Mouse (Mus musculus): Measurements from ENCODE around the gene Kpna4. TPM values are rescaled to one million over a fixed set of nuclear protein-coding genes. Genes with fewer than 3 reads are reported as not detected.

The Kpna4 gene
- polyA plus RNA-seq, 1 experiment from 2014 or later: 43.3 TPM

DNA sequence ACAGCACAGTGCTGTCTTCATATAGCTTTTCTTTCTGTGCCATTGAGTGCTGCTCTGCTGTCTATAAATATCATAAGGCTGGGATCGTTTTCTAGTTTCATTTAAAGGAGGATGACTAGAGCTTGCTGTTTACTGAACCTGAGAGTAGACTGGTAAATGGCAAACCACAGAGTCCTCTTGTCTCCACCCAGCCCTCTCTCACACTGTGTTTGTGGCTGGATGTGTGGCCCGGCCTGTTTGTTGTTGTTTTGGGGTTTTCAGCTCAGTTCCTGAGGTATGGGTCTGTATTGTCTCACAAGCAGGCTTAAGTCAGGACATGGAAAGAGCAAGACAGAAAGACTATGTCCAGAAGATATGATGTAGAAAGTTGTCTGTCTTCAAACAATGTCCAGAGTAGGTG lies 32.6 kb upstream of the Kpna4 start:
- no peak for TF ChIP-seq CTCF (IDR thresholded peaks at IDR 0.05; ENCODE audit: low read depth)
- no peak for ATAC-seq (ENCODE audit: insufficient read depth)
- 80% methylated on average over 2 of the region's 2 CpGs for WGBS

DNA sequence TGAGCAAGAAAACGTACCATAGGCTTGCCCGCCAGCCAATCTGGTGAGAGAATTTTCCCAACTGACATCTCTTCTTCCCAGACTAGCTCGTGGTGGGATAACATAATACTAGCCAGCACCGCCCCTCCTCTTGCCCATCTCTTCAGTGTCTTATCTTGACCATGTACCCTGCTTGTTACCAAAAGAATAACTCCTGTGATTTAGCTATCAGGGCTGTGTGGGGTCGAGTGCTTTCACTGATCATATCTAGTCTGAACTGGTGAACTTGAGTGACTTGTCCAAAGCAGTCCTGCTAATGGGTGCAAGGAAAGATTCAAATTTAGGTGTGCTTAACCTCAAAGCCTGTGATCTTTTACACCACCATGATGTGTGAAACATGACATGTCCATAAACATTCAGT lies 31.0 kb upstream of the Kpna4 start:
- DNase-seq (no peak), ATAC-seq (ENCODE audit: insufficient read depth) (no peak)
- Histone ChIP-seq H3K4me3 (ENCODE audit: low read depth, low read length) (no peak overlapping the region), H3K36me3 (ENCODE audit: insufficient read depth) (no peaks in the 10 kb centered on the region), H3K27ac (ENCODE audit: low read depth) (no peak overlapping the region), H3K27me3 (ENCODE audit: insufficient read depth, low read length) (no peaks in the 10 kb centered on the region), H3K4me2 (no peak overlapping the region), H3K9me3 (ENCODE audit: low read depth, low read length) (no peaks in the 10 kb centered on the region), H3K4me1 (ENCODE audit: insufficient read depth) (no peaks in the 10 kb centered on the region), H3K9ac (no peak overlapping the region)
- 72% methylated on average over 5 of the region's 5 CpGs for WGBS
- no peak for TF ChIP-seq CTCF (IDR thresholded peaks at IDR 0.05; ENCODE audit: low read depth)

More for the DNA sequence above, 32.6 kb upstream of the Kpna4 start:
- Histone ChIP-seq H3K9me3 (ENCODE audit: low read depth, low read length) (no peaks in the 10 kb centered on the region), H3K4me2 (no peak overlapping the region), H3K4me1 (ENCODE audit: insufficient read depth) (no peaks in the 10 kb centered on the region), H3K4me3 (ENCODE audit: low read depth, low read length) (no peak overlapping the region), H3K27ac (ENCODE audit: low read depth) (no peak overlapping the region), H3K36me3 (ENCODE audit: insufficient read depth) (no peaks in the 10 kb centered on the region), H3K9ac (no peak overlapping the region), H3K27me3 (ENCODE audit: insufficient read depth, low read length) (no peaks in the 10 kb centered on the region)
- no peak for DNase-seq

DNA sequence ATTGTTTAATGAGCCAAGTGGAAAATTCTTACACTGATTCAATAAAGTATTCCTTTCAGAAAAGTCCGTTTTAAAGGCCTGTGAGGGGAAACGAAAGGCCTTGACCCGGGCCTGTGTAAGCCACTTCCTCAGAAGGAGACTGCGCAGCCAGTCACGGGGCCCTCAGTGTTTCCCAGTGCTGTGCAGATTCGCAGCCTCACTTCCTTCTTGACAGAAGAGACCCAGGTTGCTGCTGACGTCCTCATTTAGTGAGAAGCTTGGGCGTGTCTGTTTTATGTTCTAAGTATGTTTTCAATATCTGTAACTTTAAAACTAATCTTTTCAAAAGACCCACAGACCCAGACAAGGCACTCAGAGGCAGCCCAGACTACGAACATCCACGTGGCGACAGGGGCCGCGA lies 29.6 kb upstream of the Kpna4 start:
- TF ChIP-seq CTCF (IDR thresholded peaks at IDR 0.05; ENCODE audit: low read depth): no peak
- ATAC-seq (ENCODE audit: insufficient read depth) (no peak), DNase-seq (no peak)
- H3K4me2 ChIP-seq: no peak overlapping the region
- H3K9me3 ChIP-seq (ENCODE audit: low read depth, low read length): no peaks in the 10 kb centered on the region
- H3K4me1 ChIP-seq (ENCODE audit: insufficient read depth): no peaks in the 10 kb centered on the region
- no peak overlapping the region for H3K9ac ChIP-seq
- no peak overlapping the region for H3K4me3 ChIP-seq (ENCODE audit: low read depth, low read length)
- no peaks in the 10 kb centered on the region for H3K27me3 ChIP-seq (ENCODE audit: insufficient read depth, low read length)
- no peak overlapping the region for H3K27ac ChIP-seq (ENCODE audit: low read depth)
- WGBS: 72% methylated on average over 13 of the region's 13 CpGs
- H3K36me3 ChIP-seq (ENCODE audit: insufficient read depth): no peaks in the 10 kb centered on the region

DNA sequence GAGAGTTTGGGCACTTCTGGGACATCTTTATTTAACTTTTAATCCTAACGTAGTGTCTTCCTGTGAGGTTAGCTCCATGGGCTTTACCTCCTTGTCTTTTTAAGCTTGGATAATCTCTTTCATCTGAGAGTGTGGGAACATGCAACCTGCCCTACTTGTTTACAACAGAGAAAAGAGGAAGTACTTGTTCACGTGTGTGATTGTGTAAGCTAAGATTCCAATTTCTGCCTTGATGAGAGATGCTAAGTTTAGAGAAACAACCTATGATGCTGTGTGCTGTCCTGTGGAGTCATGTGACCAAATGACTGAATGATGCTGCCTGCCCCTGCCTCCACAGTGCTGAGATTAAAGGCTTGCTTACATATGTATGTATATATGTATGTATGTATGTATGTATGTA lies 27.8 kb upstream of the Kpna4 start:
- Histone ChIP-seq H3K4me1 (ENCODE audit: insufficient read depth) (no peaks in the 10 kb centered on the region), H3K9me3 (ENCODE audit: low read depth, low read length) (no peaks in the 10 kb centered on the region), H3K4me3 (ENCODE audit: low read depth, low read length) (no peak overlapping the region), H3K9ac (no peak overlapping the region), H3K27ac (ENCODE audit: low read depth) (no peak overlapping the region), H3K36me3 (ENCODE audit: insufficient read depth) (no peaks in the 10 kb centered on the region), H3K27me3 (ENCODE audit: insufficient read depth, low read length) (no peaks in the 10 kb centered on the region), H3K4me2 (no peak overlapping the region)
- WGBS: 62% methylated on average over 2 of the region's 2 CpGs
- DNase-seq: no peak
- ATAC-seq (ENCODE audit: insufficient read depth): no peak
- TF ChIP-seq CTCF (IDR thresholded peaks at IDR 0.05; ENCODE audit: low read depth): no peak

DNA sequence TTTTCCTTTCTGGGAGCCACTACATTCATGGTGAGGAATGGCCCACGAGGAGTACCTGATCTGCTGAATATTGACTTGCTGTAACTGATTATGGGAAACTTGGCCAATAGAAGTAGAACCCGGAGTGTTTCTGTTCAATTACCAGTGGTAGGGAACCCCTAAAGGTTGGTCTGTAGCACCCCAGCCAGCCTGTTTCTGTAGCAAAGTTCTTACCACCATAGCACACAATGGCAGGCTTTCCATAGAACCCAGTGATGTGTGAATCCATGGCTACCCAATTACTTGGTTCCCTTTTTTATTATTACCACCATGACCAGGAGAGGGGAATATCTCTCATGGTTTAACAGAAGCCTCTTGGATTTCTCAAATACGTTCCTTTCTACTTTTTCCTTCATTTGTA lies 24.0 kb upstream of the Kpna4 start:
- H3K27me3 ChIP-seq (ENCODE audit: insufficient read depth, low read length): no peaks in the 10 kb centered on the region
- no peak overlapping the region for H3K9ac ChIP-seq
- no peaks in the 10 kb centered on the region for H3K4me1 ChIP-seq (ENCODE audit: insufficient read depth)
- WGBS: 84% methylated on average over 3 of the region's 3 CpGs
- no peak overlapping the region for H3K4me3 ChIP-seq (ENCODE audit: low read depth, low read length)
- no peaks in the 10 kb centered on the region for H3K36me3 ChIP-seq (ENCODE audit: insufficient read depth)
- ATAC-seq (ENCODE audit: insufficient read depth) (no peak), DNase-seq (no peak)
- no peak overlapping the region for H3K27ac ChIP-seq (ENCODE audit: low read depth)
- TF ChIP-seq CTCF (IDR thresholded peaks at IDR 0.05; ENCODE audit: low read depth): no peak
- H3K4me2 ChIP-seq: no peak overlapping the region
- H3K9me3 ChIP-seq (ENCODE audit: low read depth, low read length): no peaks in the 10 kb centered on the region

DNA sequence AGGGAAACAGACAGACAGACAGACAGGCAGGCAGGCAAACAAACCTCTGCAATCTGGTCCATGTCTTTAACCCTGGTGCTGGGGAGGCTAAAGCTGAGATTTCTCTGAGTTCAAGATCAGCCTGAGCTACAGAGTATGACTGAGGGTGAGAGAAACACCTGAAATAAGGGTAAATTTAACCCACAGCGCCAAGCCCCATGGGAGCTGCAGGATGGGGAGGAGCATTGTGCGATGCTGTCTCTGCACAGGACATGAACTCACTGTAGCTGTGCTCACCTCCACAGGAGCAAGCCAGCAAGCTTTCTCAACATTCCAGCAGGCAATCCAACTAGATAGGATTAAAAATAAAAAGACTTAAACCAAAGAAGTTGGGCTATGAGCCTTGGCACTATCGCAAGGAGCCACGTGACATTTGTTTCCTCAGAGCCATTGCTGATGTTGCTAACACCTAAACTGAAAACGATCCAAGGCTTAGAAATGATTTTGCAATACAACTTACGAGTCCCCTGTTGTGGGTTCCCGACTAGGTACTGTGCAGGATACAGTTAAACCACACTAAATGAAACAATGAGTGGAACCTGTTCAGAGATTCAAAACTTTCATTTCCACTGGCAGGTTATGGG lies 15.6 kb upstream of the Kpna4 start:
- WGBS: 87% methylated on average over 7 of the region's 7 CpGs
- no peak for ATAC-seq (ENCODE audit: insufficient read depth)
- Histone ChIP-seq H3K9me3 (ENCODE audit: low read depth, low read length) (no peaks in the 10 kb centered on the region), H3K27me3 (ENCODE audit: insufficient read depth, low read length) (no peaks in the 10 kb centered on the region), H3K4me1 (ENCODE audit: insufficient read depth) (no peaks in the 10 kb centered on the region), H3K4me3 (ENCODE audit: low read depth, low read length) (no peak overlapping the region), H3K27ac (ENCODE audit: low read depth) (no peak overlapping the region), H3K36me3 (ENCODE audit: insufficient read depth) (no peaks in the 10 kb centered on the region), H3K4me2 (no peak overlapping the region), H3K9ac (no peak overlapping the region)
- DNase-seq: no peak
- TF ChIP-seq CTCF (IDR thresholded peaks at IDR 0.05; ENCODE audit: low read depth): no peak

DNA sequence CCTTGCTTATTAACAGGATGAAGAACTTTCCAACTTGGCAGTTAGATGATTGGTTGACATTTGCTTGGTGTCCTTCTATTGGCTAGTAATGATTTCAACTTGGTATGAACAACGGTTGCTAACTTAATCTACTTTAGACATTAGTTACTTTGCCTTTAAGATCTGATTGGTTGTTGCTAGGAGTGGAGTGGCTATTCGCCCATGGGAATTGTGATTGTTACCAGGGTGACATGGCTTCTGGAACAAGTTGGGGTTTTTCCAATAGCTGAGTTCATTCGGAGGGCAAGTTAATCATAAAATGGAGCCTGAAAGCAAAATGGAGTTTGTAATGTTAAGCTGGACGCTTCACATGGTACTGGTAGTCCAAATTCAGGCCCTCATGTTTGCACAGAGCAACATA lies 13.9 kb upstream of the Kpna4 start:
- TF ChIP-seq CTCF (IDR thresholded peaks at IDR 0.05; ENCODE audit: low read depth): no peak
- 68% methylated on average over 4 of the region's 4 CpGs for WGBS
- no peak overlapping the region for H3K9ac ChIP-seq
- H3K27ac ChIP-seq (ENCODE audit: low read depth): no peak overlapping the region
- ATAC-seq (ENCODE audit: insufficient read depth) (no peak), DNase-seq (no peak)
- H3K27me3 ChIP-seq (ENCODE audit: insufficient read depth, low read length): no peaks in the 10 kb centered on the region
- H3K4me1 ChIP-seq (ENCODE audit: insufficient read depth): no peaks in the 10 kb centered on the region
- no peaks in the 10 kb centered on the region for H3K9me3 ChIP-seq (ENCODE audit: low read depth, low read length)
- no peak overlapping the region for H3K4me3 ChIP-seq (ENCODE audit: low read depth, low read length)
- H3K36me3 ChIP-seq (ENCODE audit: insufficient read depth): no peaks in the 10 kb centered on the region
- H3K4me2 ChIP-seq: no peak overlapping the region

DNA sequence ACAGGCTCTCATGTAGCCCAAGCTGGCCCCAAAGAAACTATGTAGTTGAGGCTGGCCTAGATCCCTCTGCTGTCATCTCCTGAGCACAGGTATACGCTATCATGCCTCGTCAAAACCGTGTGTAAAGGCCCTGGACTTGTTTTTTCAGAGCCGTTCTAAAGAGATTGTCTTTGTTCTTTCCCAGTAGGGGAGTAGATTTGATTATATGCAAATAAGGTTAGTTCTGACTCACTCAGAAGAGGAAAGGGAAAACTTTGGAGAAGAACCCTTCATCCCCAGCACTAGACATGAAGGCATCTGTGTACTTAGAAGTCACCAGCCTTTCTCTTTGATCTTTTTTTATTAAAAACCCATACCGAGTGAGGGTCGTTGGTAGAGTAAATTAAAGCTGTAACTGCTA lies 9.1 kb upstream of the Kpna4 start:
- H3K4me1 ChIP-seq (ENCODE audit: insufficient read depth): no peaks in the 10 kb centered on the region
- no peaks in the 10 kb centered on the region for H3K36me3 ChIP-seq (ENCODE audit: insufficient read depth)
- no peaks in the 10 kb centered on the region for H3K9me3 ChIP-seq (ENCODE audit: low read depth, low read length)
- no peak for ATAC-seq (ENCODE audit: insufficient read depth)
- 76% methylated on average over 6 of the region's 6 CpGs for WGBS
- no peak for TF ChIP-seq CTCF (IDR thresholded peaks at IDR 0.05; ENCODE audit: low read depth)
- no peaks in the 10 kb centered on the region for H3K27me3 ChIP-seq (ENCODE audit: insufficient read depth, low read length)
- no peak overlapping the region for H3K4me2 ChIP-seq
- no peak overlapping the region for H3K9ac ChIP-seq
- H3K27ac ChIP-seq (ENCODE audit: low read depth): no peak overlapping the region
- no peak for DNase-seq
- no peak overlapping the region for H3K4me3 ChIP-seq (ENCODE audit: low read depth, low read length)
